Mouse (Mus musculus) midbrain, embryonic 16.5 days (tissue): ENCODE data around the gene D630045J12Rik. TPM values are rescaled to one million over a fixed set of nuclear protein-coding genes. Genes with fewer than 3 reads are reported as not detected.

Source experiments
- ATAC-seq: fragments of 200-750 bp; cut with Nextera tagmentation; 2 replicates; pipeline ENCODE4 v1.8.0; 2017; ENCODE audit warnings: moderate TSS enrichment
- H3K27ac ChIP-seq: fragments of 300-500 bp; sonication (generic); 2 replicates; pipeline ENCODE4 v1.5.1; 2014; ENCODE audit warnings: mild to moderate bottlenecking, low read length, mixed read lengths
- H3K27me3 ChIP-seq: fragments of 300-500 bp; sonication (generic); 2 replicates; pipeline ENCODE4 v1.6.1; 2014; ENCODE audit warnings: low read depth, low read length, mixed read lengths; ENCODE audit not compliant: control insufficient read depth, insufficient read depth
- H3K36me3 ChIP-seq: fragments of 300-500 bp; sonication (generic); 2 replicates; pipeline ENCODE4 v1.6.1; 2014; ENCODE audit warnings: mild to moderate bottlenecking, low read length, moderate library complexity, mixed read lengths; ENCODE audit not compliant: control insufficient read depth, insufficient read depth
- H3K4me1 ChIP-seq: fragments of 300-500 bp; sonication (generic); 2 replicates; pipeline ENCODE4 v1.6.1; 2014; ENCODE audit warnings: mild to moderate bottlenecking, low read length, mixed read lengths; ENCODE audit not compliant: control insufficient read depth, insufficient read depth
- H3K4me2 ChIP-seq: fragments of 300-500 bp; sonication (generic); 2 replicates; pipeline ENCODE4 v1.6.1; 2014; ENCODE audit warnings: mild to moderate bottlenecking, low read length, mixed read lengths
- H3K4me3 ChIP-seq: fragments of 300-500 bp; sonication (generic); 2 replicates; pipeline ENCODE4 v1.5.1; 2014; ENCODE audit warnings: low read depth, mild to moderate bottlenecking, low read length, moderate library complexity, mixed read lengths
- H3K9ac ChIP-seq: fragments of 300-500 bp; sonication (generic); 2 replicates; pipeline ENCODE4 v1.6.1; 2014; ENCODE audit warnings: low read depth, low read length, mixed read lengths
- H3K9me3 ChIP-seq: fragments of 300-500 bp; sonication (generic); replicated peaks from 2 replicates; pipeline ENCODE4 v1.6.1; 2014; ENCODE audit warnings: mild to moderate bottlenecking, low read length, mixed read lengths; ENCODE audit not compliant: control insufficient read depth, poor library complexity, severe bottlenecking
- WGBS: fragments of 180-500 bp; shearing (Covaris S2); extraction: QIAGEN DNeasy Blood & Tissue Kit; methylation state at CpG from one replicate; pipeline ENCODE4 v1.1.7; 2014; 5-methylcytosine and 5-hydroxymethylcytosine counted together
- polyA plus RNA-seq: library from polyadenylated mRNA; unstranded; fragments of >200 nt; fragmentation: Nextera tagmentation; extraction: Ambion mirVana; gene quantifications from 2 replicates; pipeline ENCODE4 v1.2.1, GENCODE M21; 2015

The D630045J12Rik gene
- polyA plus RNA-seq, 1 experiment from 2014 or later: 15.8 TPM

GRCm38 (mm10) chr6:38083204-38083603 is 170.6 kb downstream of the D630045J12Rik start:
- ATAC-seq: no peak
- 34% methylated on average over 4 of the region's 4 CpGs for WGBS
- no peaks in the 10 kb centered on the region for H3K4me1 ChIP-seq

GRCm38 (mm10) chr6:38081727-38082341 is 172.0 kb downstream of the D630045J12Rik start:
- H3K4me2 ChIP-seq: no peak overlapping the region
- no peaks in the 10 kb centered on the region for H3K27me3 ChIP-seq
- H3K36me3 ChIP-seq: no peaks in the 10 kb centered on the region
- no peak overlapping the region for H3K27ac ChIP-seq
- no peaks in the 10 kb centered on the region for H3K4me1 ChIP-seq
- no peak for ATAC-seq
- no peak overlapping the region for H3K4me3 ChIP-seq
- 52% methylated on average over 11 of the region's 11 CpGs for WGBS
- no peaks in the 10 kb centered on the region for H3K9me3 ChIP-seq
- no peak overlapping the region for H3K9ac ChIP-seq

More at GRCm38 (mm10) chr6:38083204-38083603, 170.6 kb downstream of the D630045J12Rik start:
- Histone ChIP-seq H3K36me3 (no peaks in the 10 kb centered on the region), H3K4me2 (no peak overlapping the region), H3K4me3 (no peak overlapping the region), H3K9me3 (no peaks in the 10 kb centered on the region), H3K27me3 (no peaks in the 10 kb centered on the region), H3K9ac (no peak overlapping the region), H3K27ac (no peak overlapping the region)

- H3K36me3 ChIP-seq: no peaks in the 10 kb centered on the region
- no peak for ATAC-seq
- WGBS: 66% methylated on average over 4 of the region's 4 CpGs
- H3K4me1 ChIP-seq: no peaks in the 10 kb centered on the region
- H3K27ac ChIP-seq: no peak overlapping the region
- H3K27me3 ChIP-seq: no peaks in the 10 kb centered on the region
- no peak overlapping the region for H3K4me2 ChIP-seq
- no peak overlapping the region for H3K9ac ChIP-seq
- no peak overlapping the region for H3K4me3 ChIP-seq
- no peaks in the 10 kb centered on the region for H3K9me3 ChIP-seq
These were observed 173.4 kb downstream of the D630045J12Rik start for GRCm38 (mm10) chr6:38080364-38080763.

GRCm38 (mm10) chr6:38073592-38073991 is 180.2 kb downstream of the D630045J12Rik start:
- no peaks in the 10 kb centered on the region for H3K27me3 ChIP-seq
- no peak for ATAC-seq
- H3K9ac ChIP-seq: no peak overlapping the region
- no peak overlapping the region for H3K4me2 ChIP-seq
- H3K9me3 ChIP-seq: no peaks in the 10 kb centered on the region
- H3K4me1 ChIP-seq: no peaks in the 10 kb centered on the region
- H3K27ac ChIP-seq: no peak overlapping the region
- 91% methylated on average over 3 of the region's 3 CpGs for WGBS
- no peaks in the 10 kb centered on the region for H3K36me3 ChIP-seq
- H3K4me3 ChIP-seq: no peak overlapping the region

Other genes starting within 250 kb of the D630045J12Rik start
- gene Svopl, start 207.0 kb downstream of the D630045J12Rik start, polyA plus RNA-seq: 0.85 and 0.88 TPM in 2 replicates
- gene Tmem213, start 144.8 kb downstream of the D630045J12Rik start, polyA plus RNA-seq: not detected in 2 replicates
- 0.14 TPM in 1 of 2 replicates, not detected in the other for gene Atp6v0a4, start 129.4 kb downstream of the D630045J12Rik start, polyA plus RNA-seq
- 7.0 and 8.3 TPM in 2 replicates for gene Zc3hav1l, start 45.2 kb upstream of the D630045J12Rik start, polyA plus RNA-seq
- 1.0 and 1.1 TPM in 2 replicates for gene Zc3hav1, start 100.6 kb upstream of the D630045J12Rik start, polyA plus RNA-seq
- 5.5 and 7.6 TPM in 2 replicates for gene Ttc26, start 127.5 kb upstream of the D630045J12Rik start, polyA plus RNA-seq
- 16.4 and 20.3 TPM in 2 replicates for gene Ubn2, start 179.9 kb upstream of the D630045J12Rik start, polyA plus RNA-seq